Mouse (Mus musculus) intestine, postnatal 0 days (tissue): ENCODE measurements at regions not wholly inside any gene's neighbourhood (a gene's known extent, or its start where the extent isn't known, plus 50 kb on each side); places are given as distances from the start of the nearest gene placed in this dataset.

Source experiments
- ATAC-seq: fragments of 200-750 bp; cut with Nextera tagmentation; 2 replicates; pipeline ENCODE4 v1.8.0; 2017; ENCODE audit warnings: mild to moderate bottlenecking, moderate TSS enrichment, moderate library complexity
- H3K27ac ChIP-seq: fragments of 300-500 bp; sonication (generic); 2 replicates; pipeline ENCODE4 v1.5.1; 2014; ENCODE audit warnings: mild to moderate bottlenecking, low read depth, low read length, moderate library complexity
- H3K27me3 ChIP-seq: fragments of 300-500 bp; sonication (generic); replicated peaks from 2 replicates; pipeline ENCODE4 v1.6.1; 2014; ENCODE audit warnings: low read length, mixed read lengths; ENCODE audit not compliant: control insufficient read depth, insufficient read depth
- H3K36me3 ChIP-seq: fragments of 300-500 bp; sonication (generic); 2 replicates; pipeline ENCODE4 v1.6.1; 2014; ENCODE audit warnings: mild to moderate bottlenecking, moderate library complexity; ENCODE audit not compliant: control insufficient read depth, insufficient read depth
- H3K4me1 ChIP-seq: fragments of 300-500 bp; sonication (generic); replicated peaks from 2 replicates; pipeline ENCODE4 v1.6.1; 2014; ENCODE audit warnings: antibody characterized with exemption, low read length, mixed read lengths; ENCODE audit not compliant: control insufficient read depth, insufficient read depth
- H3K4me2 ChIP-seq: fragments of 300-500 bp; sonication (generic); replicated peaks from 2 replicates; pipeline ENCODE4 v1.6.1; 2014; ENCODE audit warnings: low read depth, mild to moderate bottlenecking, moderate library complexity
- H3K4me3 ChIP-seq: fragments of 300-500 bp; sonication (generic); 2 replicates; pipeline ENCODE4 v1.5.1; 2014; ENCODE audit warnings: low read depth, low read length
- H3K9ac ChIP-seq: fragments of 300-500 bp; sonication (generic); 2 replicates; pipeline ENCODE4 v1.6.1; 2014; ENCODE audit warnings: mild to moderate bottlenecking, low read depth, low read length
- H3K9me3 ChIP-seq: fragments of 300-500 bp; sonication (generic); 2 replicates; pipeline ENCODE4 v1.6.1; 2016; ENCODE audit warnings: mixed run types; ENCODE audit not compliant: control insufficient read depth
- CTCF ChIP-seq: sonication (generic); IDR thresholded peaks from 2 replicates; pipeline ENCODE4 v1.5.1; 2016; ENCODE audit warnings: low read depth, mild to moderate bottlenecking, control low read depth, antibody characterized with exemption, moderate library complexity
- WGBS: fragments of 180-500 bp; shearing (Covaris S2); extraction: QIAGEN DNeasy Blood & Tissue Kit; methylation state at CpG from one replicate; pipeline ENCODE4 v1.1.7; 2014; 5-methylcytosine and 5-hydroxymethylcytosine counted together

DNA sequence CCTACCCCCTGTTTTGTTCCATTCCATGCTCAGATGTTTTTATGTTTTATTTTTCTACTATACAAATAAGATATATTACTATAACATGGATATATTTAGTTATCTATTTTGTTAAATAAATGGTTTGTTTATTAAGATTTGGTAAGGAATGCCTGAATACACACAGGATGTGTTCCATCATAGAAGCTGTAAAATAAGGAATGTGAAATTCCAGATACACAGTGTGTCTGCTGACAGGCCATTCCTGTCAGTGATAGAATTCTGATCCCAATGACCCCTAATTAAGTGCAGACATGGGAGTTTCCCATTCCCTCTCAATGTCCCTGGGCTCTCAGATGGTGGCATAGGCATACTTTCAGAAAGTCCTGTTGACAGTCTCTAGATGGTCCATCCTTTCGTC lies 267.6 kb downstream of the Klf6 start:
- WGBS = 69% methylated on average over 1 of the region's 1 CpGs
- Histone ChIP-seq H3K36me3 (no peaks in the 10 kb centered on the region), H3K9ac (no peak overlapping the region), H3K9me3 (no peaks in the 10 kb centered on the region), H3K27me3 (no peaks in the 10 kb centered on the region), H3K4me2 (no peak overlapping the region), H3K4me3 (no peak overlapping the region), H3K27ac (no peak overlapping the region), H3K4me1 (0 out of 2 replicates have a peak, but pooled peaks cover 3% of the 10 kb centered on the region)
- ATAC-seq = no peak
- no peak for TF ChIP-seq CTCF

DNA sequence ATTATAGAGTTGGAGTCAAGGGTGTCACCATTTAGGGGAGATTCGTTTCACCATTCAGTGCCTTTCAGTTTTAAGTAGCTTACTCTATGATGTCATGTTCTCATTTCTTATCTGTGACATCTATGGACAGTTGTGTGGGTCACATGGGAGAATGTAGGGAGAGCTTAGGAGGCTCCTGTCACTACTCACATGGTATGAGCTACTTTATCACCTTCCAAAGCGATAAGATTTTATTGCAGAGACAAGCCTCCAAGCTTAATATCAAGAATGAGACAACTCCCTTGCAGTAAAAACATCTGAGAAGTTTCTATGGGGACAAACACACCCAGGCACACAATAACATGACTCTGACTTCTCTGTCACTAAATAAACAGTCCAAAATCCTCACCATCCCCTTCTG lies 270.1 kb downstream of the Klf6 start:
- 38% methylated on average over 2 of the region's 2 CpGs for WGBS
- no peak overlapping the region for H3K27ac ChIP-seq
- peak; percentile 95 for ATAC-seq

DNA sequence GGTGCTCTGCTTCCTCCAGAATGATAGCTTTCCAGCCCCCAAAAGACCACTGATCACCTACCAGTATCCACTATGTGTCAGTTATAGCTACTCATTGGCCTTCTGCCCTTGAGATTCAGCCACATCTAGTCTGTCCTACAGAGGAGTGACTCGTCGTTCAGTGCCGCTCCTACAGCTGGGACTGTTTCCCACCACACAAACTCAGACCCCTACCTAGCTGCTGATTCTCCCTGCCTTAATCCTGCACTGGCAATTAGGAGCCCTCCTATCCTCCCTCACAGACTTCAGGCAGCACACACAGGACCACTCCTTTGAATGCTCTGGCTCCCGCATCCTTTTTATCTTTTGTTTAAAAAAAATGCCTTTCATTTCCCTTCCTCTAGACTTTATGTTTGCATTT lies 275.9 kb downstream of the Klf6 start:
- Histone ChIP-seq H3K9ac (no peak overlapping the region), H3K9me3 (no peaks in the 10 kb centered on the region), H3K4me2 (no peak overlapping the region), H3K4me1 (no peaks in the 10 kb centered on the region), H3K4me3 (no peak overlapping the region), H3K27me3 (no peaks in the 10 kb centered on the region), H3K36me3 (no peaks in the 10 kb centered on the region), H3K27ac (no peak overlapping the region)
- 62% methylated on average over 4 of the region's 4 CpGs for WGBS
- ATAC-seq = no peak
- no peak for TF ChIP-seq CTCF

More for the DNA sequence above, 270.1 kb downstream of the Klf6 start:
- no peak for TF ChIP-seq CTCF
- Histone ChIP-seq H3K4me1 (0 out of 2 replicates have a peak, but pooled peaks cover 3% of the 10 kb centered on the region), H3K4me2 (no peak overlapping the region), H3K9ac (no peak overlapping the region), H3K27me3 (no peaks in the 10 kb centered on the region), H3K4me3 (no peak overlapping the region), H3K9me3 (no peaks in the 10 kb centered on the region), H3K36me3 (no peaks in the 10 kb centered on the region)

DNA sequence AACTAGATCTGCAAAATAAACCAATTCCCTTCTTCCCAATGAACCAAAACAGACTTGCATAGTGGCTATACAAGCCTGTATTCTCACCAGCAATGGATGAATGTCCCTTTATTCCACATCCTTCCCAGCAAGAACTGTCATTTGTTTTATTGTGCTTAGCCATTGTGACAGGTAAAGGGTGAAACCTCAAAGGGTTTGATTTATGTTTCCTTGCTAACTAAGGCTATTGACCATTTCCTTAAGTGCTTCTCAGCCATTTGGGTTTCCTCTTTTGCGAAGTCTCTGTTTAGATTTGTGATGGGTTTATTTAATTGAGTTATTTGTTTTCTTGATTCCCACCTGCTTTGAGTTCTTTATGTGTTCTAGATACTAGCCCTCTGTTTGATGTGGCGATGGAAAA lies 281.5 kb downstream of the Klf6 start:
- no peak overlapping the region for H3K27ac ChIP-seq
- H3K9ac ChIP-seq = no peak overlapping the region
- no peaks in the 10 kb centered on the region for H3K36me3 ChIP-seq
- H3K4me3 ChIP-seq = no peak overlapping the region
- H3K27me3 ChIP-seq = no peaks in the 10 kb centered on the region
- 63% methylated on average over 2 of the region's 2 CpGs for WGBS
- no peak for TF ChIP-seq CTCF
- no peak for ATAC-seq
- H3K4me1 ChIP-seq = no peaks in the 10 kb centered on the region
- no peaks in the 10 kb centered on the region for H3K9me3 ChIP-seq
- no peak overlapping the region for H3K4me2 ChIP-seq

DNA sequence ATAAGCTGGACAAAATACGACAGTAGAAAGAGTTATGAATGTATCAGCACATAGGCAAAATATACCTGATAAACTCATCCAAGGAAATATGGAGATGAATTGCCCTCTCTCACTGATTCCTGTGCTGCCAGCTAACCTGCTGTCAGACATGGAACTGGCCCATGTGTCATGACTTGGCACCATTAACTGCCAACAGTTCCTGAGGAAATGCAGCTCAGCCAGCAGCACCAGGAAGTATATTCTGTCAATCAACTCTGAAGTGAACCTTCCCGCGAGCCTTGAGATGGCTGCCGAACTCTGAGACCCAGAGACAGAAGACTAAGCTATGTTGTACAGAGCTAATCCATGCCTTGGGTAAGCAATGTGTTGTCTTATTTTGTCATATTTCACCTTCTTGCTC lies 292.4 kb downstream of the Klf6 start:
- no peak overlapping the region for H3K9ac ChIP-seq
- no peaks in the 10 kb centered on the region for H3K27me3 ChIP-seq
- no peak for ATAC-seq
- H3K4me2 ChIP-seq = no peak overlapping the region
- no peak for TF ChIP-seq CTCF
- no peak overlapping the region for H3K4me3 ChIP-seq
- WGBS = 70% methylated on average over 4 of the region's 4 CpGs
- no peaks in the 10 kb centered on the region for H3K4me1 ChIP-seq
- H3K9me3 ChIP-seq = no peaks in the 10 kb centered on the region
- no peaks in the 10 kb centered on the region for H3K36me3 ChIP-seq
- no peak overlapping the region for H3K27ac ChIP-seq

DNA sequence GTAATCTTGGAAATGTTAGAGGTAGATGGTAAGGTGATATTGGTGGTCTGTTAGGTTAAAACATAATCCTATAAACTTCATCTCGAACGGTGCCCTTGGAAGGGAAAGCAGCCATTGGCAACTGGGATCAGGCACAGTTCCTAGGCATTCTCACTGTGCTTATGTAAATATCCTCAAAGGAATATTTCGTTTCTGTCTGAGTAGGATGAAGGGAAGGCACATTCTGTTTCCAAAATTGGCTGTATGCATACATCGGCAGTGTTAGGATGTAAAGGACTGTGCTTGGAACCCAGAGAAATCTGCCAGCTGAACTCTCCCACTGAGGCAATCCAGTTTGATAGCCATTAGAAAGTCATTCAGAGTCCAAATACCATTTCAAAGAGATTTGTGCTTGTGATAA lies 294.9 kb downstream of the Klf6 start:
- WGBS = 74% methylated on average over 4 of the region's 4 CpGs
- no peak for TF ChIP-seq CTCF

DNA sequence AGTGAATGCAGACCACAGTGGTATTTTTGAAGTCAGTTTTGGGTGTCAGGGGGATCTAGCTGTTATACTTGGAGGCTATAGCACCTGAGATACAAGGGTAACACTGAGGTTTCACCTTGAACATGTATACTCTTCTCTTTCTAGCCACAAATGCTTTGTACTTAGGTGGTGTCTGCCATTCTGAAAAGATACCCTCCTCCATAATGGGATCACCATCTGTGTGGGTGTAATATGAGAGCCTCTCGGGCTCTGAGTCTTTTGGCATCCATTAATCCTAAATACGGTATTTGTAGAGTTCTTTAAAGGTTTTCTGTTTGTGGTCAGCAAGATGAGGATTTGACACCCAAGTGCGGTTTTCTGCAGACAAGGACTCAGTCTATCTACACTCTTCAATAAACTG lies 295.7 kb downstream of the Klf6 start:
- Histone ChIP-seq H3K4me1 (no peaks in the 10 kb centered on the region), H3K4me3 (no peak overlapping the region), H3K27me3 (no peaks in the 10 kb centered on the region), H3K27ac (no peak overlapping the region), H3K4me2 (no peak overlapping the region), H3K9ac (no peak overlapping the region), H3K36me3 (no peaks in the 10 kb centered on the region), H3K9me3 (no peaks in the 10 kb centered on the region)
- 68% methylated on average over 3 of the region's 3 CpGs for WGBS
- ATAC-seq = no peak
- TF ChIP-seq CTCF = no peak

More for the DNA sequence above, 294.9 kb downstream of the Klf6 start:
- Histone ChIP-seq H3K27me3 (no peaks in the 10 kb centered on the region), H3K27ac (no peak overlapping the region), H3K4me2 (no peak overlapping the region), H3K4me3 (no peak overlapping the region), H3K9me3 (no peaks in the 10 kb centered on the region), H3K4me1 (no peaks in the 10 kb centered on the region), H3K9ac (no peak overlapping the region), H3K36me3 (no peaks in the 10 kb centered on the region)
- no peak for ATAC-seq
